Mouse (Mus musculus): ENCODE data around the gene Tmem230. TPM values are rescaled to one million over a fixed set of nuclear protein-coding genes. Genes with fewer than 3 reads are reported as not detected.
"Not testable (repeated sequence)": the region's sequence is repeated elsewhere in the genome, so short reads cannot be mapped to it uniquely, and the experiment has no call there.

Tmem230 gene
- total RNA-seq, 2 experiments from 2014 or later = 29.1 to 31.3 TPM

DNA sequence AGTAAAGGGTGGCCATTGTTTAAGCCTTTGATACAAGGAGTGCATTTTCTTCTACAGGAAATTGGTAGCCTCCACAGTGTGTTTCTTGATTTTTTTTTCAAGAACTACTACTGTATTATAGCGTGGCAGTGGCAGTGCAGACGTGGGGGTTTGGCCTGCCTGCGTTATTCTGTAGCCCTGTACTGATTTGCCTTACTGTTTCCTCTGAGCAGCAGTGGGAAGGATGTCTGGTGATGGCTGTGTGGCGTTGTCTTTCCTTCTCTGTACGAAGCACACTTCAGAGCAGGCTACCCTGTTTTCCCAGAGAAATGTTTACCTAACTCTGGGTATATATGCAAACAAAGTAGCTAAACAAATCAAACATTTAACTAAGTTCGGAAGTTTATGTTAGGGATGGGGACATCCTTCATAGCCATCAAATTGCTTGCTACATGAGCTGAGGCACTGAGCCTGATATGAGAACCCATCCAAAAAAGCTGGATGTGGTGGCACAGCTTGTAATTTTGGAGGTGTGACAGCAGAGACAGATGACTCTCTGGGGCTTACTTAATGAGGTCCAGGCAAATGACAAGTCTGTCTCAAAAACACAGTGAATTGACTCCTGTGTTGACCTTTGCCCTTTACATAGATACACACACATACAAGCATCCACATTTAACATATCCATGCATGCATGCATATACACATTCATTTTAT is 25.2 kb upstream of the Tmem230 start:
- no peak for DNase-seq

DNA sequence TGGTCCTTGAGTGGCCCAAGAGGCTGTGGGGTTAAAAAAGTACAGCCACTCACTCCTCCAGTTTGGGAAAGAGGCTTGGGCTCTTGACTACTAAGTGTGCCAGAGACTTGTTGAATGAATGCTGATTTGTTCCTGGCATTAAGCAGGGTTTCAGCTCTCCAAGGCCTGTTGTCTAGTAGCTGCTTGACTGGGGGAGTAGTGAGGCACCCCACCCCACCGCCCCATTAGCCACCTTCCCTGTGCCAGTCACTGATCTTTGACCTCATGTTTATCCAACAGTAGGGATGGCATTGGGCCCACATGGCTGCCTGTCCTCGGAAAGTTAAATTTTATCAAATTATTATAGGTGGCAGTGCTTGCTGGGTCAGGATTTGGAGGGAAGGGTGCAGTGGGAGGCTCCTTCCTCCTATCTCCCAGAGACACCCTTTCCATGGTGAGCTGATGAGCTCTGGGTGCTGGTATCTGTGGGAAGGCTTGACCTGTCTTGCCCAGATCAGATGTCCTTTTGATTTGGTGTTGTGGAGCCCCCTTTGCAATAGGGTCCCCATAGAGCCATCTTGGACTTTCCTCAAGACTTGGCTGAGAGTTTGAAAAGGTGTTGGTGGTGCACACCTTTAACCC is 22.8 kb upstream of the Tmem230 start:
- no peak for DNase-seq

- DNase-seq = no peak
These were observed 21.6 kb upstream of the Tmem230 start for GRCm38 (mm10) chr2:132269217-132269616.

GRCm38 (mm10) chr2:132266086-132266485 is 18.5 kb upstream of the Tmem230 start:
- DNase-seq = no peak

DNA sequence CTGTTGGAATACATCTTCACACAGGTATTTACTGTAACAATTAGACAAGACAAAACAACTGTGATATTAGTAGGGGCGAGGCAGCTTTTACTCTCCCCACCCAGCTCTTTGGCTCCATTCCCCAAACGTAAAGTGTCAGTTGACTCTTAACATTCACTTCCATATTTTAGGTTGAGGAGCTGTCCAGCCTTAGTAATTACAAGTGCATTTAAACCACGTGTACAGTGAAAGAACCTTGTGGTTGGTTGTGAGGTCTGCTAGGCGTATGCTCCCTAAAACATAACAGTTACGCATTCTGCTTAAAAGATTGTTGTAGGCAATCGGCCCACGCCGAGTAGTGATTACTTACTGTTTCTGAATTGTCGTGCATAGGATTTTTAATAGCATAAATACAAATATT is 17.6 kb upstream of the Tmem230 start:
- no peak for DNase-seq

GRCm38 (mm10) chr2:132264266-132264710 is 16.7 kb upstream of the Tmem230 start:
- no peak for DNase-seq

DNA sequence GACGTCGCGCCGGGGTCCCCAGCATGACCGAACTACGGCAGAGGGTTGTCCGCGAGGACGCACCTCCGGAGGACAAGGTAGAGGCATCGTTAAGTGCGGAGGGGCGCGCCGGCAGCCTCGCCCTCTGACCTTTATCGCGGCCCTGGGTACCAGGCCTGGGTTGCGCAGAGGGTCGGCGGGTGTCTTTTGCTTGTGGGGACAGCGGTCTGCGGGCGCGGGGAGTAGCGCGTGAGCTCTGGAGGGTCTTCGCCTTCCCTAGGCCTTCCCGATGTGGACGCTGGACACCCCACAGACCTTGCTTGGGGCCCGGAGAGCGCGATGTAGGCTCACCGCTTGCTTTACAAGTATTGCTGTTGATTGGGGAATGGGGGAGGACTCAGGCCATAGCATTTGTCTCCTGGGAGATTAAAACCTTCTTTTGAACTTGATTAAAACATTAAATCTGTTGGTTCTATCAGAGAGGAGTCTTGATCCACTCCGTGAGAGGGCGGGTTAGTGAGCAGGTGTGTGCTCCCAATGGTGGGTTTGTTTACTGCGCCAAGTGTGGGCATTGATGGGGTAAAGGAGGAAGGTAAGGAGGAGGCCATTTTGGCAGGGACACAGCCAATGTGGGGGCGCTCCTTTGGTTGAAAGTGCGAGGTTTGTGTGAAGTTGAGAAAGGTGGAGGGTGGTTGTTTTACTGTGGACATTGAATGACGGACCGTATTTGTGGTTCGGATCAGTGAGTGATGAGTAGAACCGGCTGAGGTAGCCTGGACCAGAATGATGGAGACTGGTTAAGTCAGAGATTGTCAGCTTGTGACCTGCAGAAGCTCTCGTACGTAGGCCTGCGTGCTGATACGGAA is 16.0 kb upstream of the Tmem230 start:
- peak; percentile 44 for DNase-seq

DNA sequence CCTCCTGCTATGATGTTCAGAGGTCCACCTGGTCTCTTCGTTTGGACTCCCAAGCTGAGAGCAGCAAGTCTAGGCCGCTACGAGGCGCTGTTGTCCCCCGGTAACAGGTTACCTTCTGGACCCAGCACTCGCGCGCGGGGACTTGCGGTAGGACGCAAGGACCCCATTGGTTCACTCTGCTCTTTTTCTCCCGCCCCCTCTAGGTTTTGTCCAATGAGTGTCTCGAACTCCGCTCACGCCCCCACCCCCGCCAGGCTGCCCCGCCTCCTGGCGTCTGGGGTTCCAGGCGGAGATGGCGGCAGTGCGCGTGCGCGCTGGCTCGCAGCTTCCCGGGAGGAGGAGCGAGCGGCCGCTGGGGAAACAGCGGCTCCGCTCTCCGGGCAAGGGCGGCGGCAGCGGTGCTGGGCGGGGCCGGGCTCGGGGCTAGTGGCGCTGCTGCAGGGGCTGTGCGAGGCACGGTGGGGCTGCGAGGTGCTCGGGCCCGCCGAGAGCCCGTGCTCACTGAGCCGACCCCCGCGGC is 15.3 kb upstream of the Tmem230 start, which contains the start of gene Cds2:
TSS of gene Cds2 (plus strand) at position 270 of the 520 bp plus-strand sequence.
- DNase-seq = peak; percentile 100

- no peak for DNase-seq
These were observed 14.6 kb upstream of the Tmem230 start for GRCm38 (mm10) chr2:132262175-132262574.

DNA sequence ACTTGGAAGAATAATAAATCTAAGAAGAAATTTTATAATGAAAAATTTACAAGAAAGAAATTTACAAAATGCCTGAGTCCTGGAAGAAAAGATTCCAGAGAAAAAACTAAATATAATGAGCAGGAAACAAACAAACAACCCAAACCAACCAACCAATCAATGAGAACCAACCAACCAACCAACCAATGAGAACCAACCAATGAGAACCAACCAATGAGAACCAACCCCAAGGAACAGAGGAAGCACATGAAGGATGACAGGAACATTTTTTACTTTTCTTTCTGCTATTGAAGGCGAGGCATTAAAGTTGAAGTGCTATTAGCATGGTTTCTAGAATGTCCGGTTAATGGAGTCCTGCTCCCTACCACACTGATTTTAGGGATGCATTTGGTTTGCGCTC is 13.0 kb upstream of the Tmem230 start:
- DNase-seq = no peak

GRCm38 (mm10) chr2:132257350-132258068 is 9.9 kb upstream of the Tmem230 start:
- no peak for DNase-seq

DNA sequence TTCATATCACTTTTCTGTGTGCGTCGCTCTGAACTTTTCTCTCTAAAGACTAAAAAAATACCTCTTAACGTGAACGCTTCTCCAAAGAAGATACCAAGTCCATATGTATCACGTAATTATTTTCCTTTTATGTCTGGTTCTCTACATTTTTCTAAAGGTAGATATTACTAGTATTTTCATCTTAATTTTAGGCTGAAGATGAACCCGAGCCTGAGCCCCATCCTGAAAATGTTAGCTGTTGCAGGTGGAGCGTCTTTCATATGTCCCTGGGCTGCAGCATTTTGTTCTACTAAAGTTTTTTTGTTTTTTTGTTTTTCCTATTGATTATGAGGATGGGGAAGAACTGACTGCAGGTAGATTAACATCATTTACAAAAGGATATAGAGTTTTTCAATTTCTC is 6.0 kb upstream of the Tmem230 start:
- no peak for DNase-seq

DNA sequence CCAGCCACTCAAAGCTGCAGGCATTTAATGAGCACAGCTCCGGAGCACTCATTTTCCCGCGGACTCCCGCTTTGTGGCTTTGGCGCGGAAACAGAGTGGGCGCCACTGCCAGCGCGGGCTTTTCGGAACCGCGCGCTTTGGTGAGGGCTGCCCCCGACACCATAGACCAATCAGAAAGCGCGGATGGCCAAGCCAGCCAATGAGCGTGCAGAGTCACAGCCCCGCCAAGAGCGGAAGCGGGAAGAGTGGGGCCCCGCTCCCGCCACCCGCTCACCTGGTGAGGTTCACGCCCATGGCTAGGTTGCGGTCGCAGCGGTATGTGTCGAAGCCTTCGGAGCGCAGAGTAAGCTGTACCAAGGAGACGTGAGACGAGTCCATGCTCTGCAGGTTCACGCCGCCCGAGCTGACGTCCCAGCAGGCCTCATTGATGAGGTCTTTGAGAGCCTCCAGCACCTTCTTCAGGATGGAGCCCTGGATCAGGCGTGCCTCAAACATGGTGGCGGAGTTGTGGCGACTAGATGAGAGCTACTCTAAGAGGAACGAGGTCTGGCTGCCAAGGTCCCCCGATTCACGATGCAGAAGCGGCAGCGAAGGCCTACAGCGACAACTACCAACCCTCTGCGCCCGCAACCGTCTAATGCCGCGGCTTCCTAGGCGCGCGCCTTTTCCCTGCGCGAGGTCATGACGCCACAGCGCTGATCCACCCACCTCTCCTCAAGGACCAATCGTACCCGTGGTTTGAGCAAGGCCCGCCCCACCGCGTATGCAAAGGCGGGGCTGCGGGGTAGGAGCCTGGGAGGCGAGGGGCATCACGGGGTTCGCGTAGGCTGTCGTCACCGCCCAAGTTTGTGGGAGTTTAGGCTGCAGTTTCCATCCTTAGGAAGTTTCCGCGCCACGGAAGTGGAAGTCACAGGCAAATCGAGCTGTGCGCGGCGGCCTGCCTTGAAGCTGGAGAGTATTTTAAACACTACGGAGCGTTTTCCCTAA is 5.2 kb upstream of the Tmem230 start, which contains the start of gene Pcna:
TSS of gene Pcna (minus strand) at position 773 of the 987 bp plus-strand sequence.
- peak; percentile 97 for DNase-seq

DNA sequence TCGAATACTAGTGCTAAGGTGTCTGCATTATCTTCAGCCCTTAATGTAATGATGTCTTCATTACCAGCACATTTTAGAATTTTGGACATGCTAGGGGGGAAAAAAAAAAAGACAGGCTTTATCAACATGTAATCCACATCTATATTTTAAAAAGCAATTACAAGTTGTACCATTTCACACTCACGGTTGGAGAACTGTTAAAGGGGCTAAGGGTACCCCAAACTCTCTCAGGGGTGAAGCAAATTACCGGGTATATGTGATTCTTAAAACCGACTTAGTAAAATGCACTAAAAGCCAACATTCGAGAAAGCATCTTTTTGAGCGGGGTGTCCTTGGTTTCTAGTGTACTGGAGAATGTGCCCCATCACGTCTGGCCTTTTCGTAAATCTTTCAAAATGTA is 4.3 kb upstream of the Tmem230 start:
- no peak for DNase-seq

DNA sequence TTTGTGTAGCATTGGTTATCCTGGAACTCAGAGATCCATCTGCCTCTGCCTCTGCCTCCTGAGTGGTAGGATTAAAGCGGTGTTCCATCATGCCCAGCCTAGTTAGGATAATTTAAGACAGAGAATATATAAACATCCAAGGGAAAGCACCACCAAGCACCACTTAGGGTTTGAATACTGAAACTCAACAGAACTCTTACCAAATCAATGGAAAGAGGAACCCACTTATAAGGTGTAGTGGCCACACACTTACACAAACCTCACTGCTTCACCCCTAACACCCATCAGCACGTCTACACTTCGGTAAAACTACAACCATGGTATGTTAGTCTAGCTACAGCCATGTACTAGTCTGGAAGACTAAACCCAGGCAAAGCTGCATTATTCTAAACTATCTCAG is 4.2 kb downstream of the Tmem230 start:
- DNase-seq = no peak

- peak; percentile 83 for DNase-seq
These were observed 7.2 kb downstream of the Tmem230 start for GRCm38 (mm10) chr2:132240457-132240856.

- not testable (repeated sequence) for DNase-seq
These were observed 8.2 kb downstream of the Tmem230 start for GRCm38 (mm10) chr2:132239434-132239833.

- DNase-seq = peak; percentile 14
These were observed 11.6 kb downstream of the Tmem230 start for GRCm38 (mm10) chr2:132235975-132236374.

DNA sequence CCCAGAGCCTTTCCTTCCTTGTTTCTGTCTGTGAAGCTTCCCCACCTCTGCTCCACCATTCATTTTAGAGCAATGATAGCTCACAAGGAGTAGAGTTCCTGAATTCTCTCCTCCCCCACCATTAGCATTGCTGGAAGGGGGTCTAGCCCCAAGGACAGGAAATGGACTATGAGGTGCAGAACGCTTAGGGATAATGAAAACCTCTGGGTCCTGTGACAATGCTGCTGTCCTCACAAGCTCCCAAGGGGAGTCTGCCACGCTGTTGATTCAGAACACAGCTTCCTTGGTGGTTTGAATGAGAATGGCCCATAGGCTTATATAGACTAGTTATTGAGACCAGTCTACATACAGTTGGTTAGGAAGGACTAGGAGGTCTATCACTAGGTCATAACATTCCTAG is 12.3 kb downstream of the Tmem230 start:
- DNase-seq = no peak

GRCm38 (mm10) chr2:132233985-132234765 is 13.4 kb downstream of the Tmem230 start:
- no peak for DNase-seq

Measured in adrenal gland, postnatal 10 days (tissue).